Mouse (Mus musculus): ENCODE data around the gene Nup153.

- TF ChIP-seq CTCF (IDR thresholded peaks at IDR 0.05; ENCODE audit: low read depth) (no peak), EP300 (optimal IDR thresholded peaks at IDR 0.05) (no peak)
Observed at GRCm38 (mm10) chr13:46759281-46759809, 31.6 kb upstream of the Nup153 start.
